ENCODE assay signal across 12 mouse cellular contexts in the genomic region with DNA sequence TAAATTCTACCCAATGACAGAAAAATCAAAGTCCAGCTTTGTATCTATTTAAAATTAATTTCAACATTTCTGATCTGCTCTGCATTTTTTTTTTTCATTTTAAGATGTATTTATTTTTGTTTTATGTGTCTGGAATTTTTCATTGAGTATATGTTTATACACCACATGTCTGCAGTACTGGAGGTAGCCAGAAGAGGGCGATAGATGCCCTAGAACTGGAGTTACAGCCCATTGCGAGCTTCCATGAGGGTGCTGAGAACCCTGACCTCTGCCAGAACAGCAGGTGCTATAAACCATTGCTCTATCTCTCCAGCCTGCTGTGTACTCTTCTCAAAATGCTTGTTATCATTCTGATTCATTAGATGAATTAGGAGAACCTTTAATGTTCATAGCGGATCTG.
DNase-seq lines count a peak whose midpoint lies in the region; ATAC-seq and TF ChIP-seq lines count a peak whose summit lies in the region.
"Had no signal": no experiment of that assay in that cellular context is flagged by ENCODE, and none has a peak within 500 bp of the region (broad histone marks: within the 10 kb centered on the region; RNA-seq: fewer than 3 reads in every experiment).

No protein-coding gene starts in this region.

- no peak for TF ChIP-seq EP300 in MEL (IDR thresholded peaks at IDR 0.05; ENCODE audit: low read depth in 1 of 2, low read length in 2 of 2)

- TF ChIP-seq CTCF in liver, adult 2 months (IDR thresholded peaks at IDR 0.05; ENCODE audit: low read depth, low read length) = peak; percentile 5; the same call in 1 of the 2 replicates
- TF ChIP-seq CTCF in E14TG2a.4 (conservative IDR thresholded peaks at IDR 0.05; ENCODE audit: low read length) = peak; percentile 72
- peak; percentile 18 to 38 (median 24); a peak in 3 of 6 replicates for TF ChIP-seq CTCF in MEL (IDR thresholded peaks at IDR 0.05 in 2 of 3, conservative IDR thresholded peaks at IDR 0.05 in 1 of 3; ENCODE audit: control insufficient read depth in 1 of 3, insufficient read depth in 1 of 3, low read depth in 2 of 3, low read length in 3 of 3, poor library complexity in 1 of 3, severe bottlenecking in 1 of 3)
- peak; percentile 42; the same call in 1 of the 2 replicates for TF ChIP-seq CTCF in small intestine, adult 2 months (IDR thresholded peaks at IDR 0.05; ENCODE audit: extremely low read depth, insufficient read length, insufficient replicate concordance, low read depth, low read length)

- H3K27ac ChIP-seq in liver, adult 2 months (replicated peaks; ENCODE audit: insufficient read depth, low read depth, low read length) = no peak overlapping the region
- no peak overlapping the region for H3K27ac ChIP-seq in liver, embryonic 12.5 days
- no peak overlapping the region for H3K27ac ChIP-seq in MEL (ENCODE audit: control insufficient read depth, low read depth, low read length)
- no peak overlapping the region for H3K27ac ChIP-seq in small intestine, adult 2 months (ENCODE audit: insufficient read depth, low read depth, low read length)
- no peak overlapping the region for H3K27ac ChIP-seq in heart, embryonic 11.5 days (ENCODE audit: low read depth, low read length)
- no peak overlapping the region for H3K27ac ChIP-seq in embryonic facial prominence, embryonic 10.5 days (replicated peaks)
- H3K27ac ChIP-seq: limb, embryonic 13.5 days; midbrain, embryonic 15.5 days had no signal

- no peak overlapping the region for H3K9ac ChIP-seq in liver, adult 2 months (ENCODE audit: low read depth, low read length)
- H3K9ac ChIP-seq in liver, embryonic 12.5 days = no peak overlapping the region
- no peak overlapping the region for H3K9ac ChIP-seq in MEL (ENCODE audit: control insufficient read depth, low read depth, low read length, poor library complexity, severe bottlenecking)
- H3K9ac ChIP-seq in heart, embryonic 11.5 days (ENCODE audit: low read depth, low read length) = no peak overlapping the region
- H3K9ac ChIP-seq: limb, embryonic 13.5 days; midbrain, embryonic 15.5 days had no signal

- no peak overlapping the region for H3K4me2 ChIP-seq in liver, embryonic 12.5 days
- H3K4me2 ChIP-seq in heart, embryonic 11.5 days = no peak overlapping the region
- H3K4me2 ChIP-seq: limb, embryonic 13.5 days; midbrain, embryonic 15.5 days had no signal

- H3K27me3 ChIP-seq in liver, adult 2 months (ENCODE audit: control insufficient read depth, insufficient read depth, low read length) = no peaks in the 10 kb centered on the region
- H3K27me3 ChIP-seq in liver, embryonic 12.5 days (replicated peaks) = peaks cover 21% of the 10 kb centered on the region
- H3K27me3 ChIP-seq in E14TG2a.4 (ENCODE audit: insufficient read depth, low read length) (peaks cover 25% of the 10 kb centered on the region), MEL (ENCODE audit: control insufficient read depth in 1 of 2, insufficient read depth in 2 of 2, low read length in 2 of 2) (peaks cover 0 to 2% of the 10 kb centered on the region in 2 experiments; a peak in 1 of 4 replicates)
- H3K27me3 ChIP-seq in small intestine, adult 2 months (ENCODE audit: control insufficient read depth, insufficient read depth, low read length) = no peaks in the 10 kb centered on the region
- H3K27me3 ChIP-seq in heart, embryonic 11.5 days (ENCODE audit: control insufficient read depth, insufficient read depth, low read length) = peaks cover 6% of the 10 kb centered on the region; the same call in 1 of the 2 replicates
- H3K27me3 ChIP-seq in embryonic facial prominence, embryonic 10.5 days (replicated peaks; ENCODE audit: low read depth, poor library complexity, severe bottlenecking) = peaks cover 24% of the 10 kb centered on the region

- H3K9me3 ChIP-seq in liver, embryonic 12.5 days (replicated peaks) = peaks cover 3% of the 10 kb centered on the region; the same call in 1 of the 2 replicates
- H3K9me3 ChIP-seq in E14TG2a.4 (ENCODE audit: low read length) (peaks cover 9% of the 10 kb centered on the region; the same call in 1 of the 2 replicates), MEL (replicated peaks; ENCODE audit: insufficient read depth, low read length) (no peaks in the 10 kb centered on the region)
- no peaks in the 10 kb centered on the region; the same call in 1 of the 2 replicates for H3K9me3 ChIP-seq in heart, embryonic 11.5 days (replicated peaks; ENCODE audit: control insufficient read depth, low read length)
- H3K9me3 ChIP-seq in embryonic facial prominence, embryonic 10.5 days = peaks cover 3% of the 10 kb centered on the region; the same call in 1 of the 2 replicates
- H3K9me3 ChIP-seq: midbrain, embryonic 15.5 days had no signal

- no peak for TF ChIP-seq POLR2A in liver, adult 2 months (IDR thresholded peaks at IDR 0.05; ENCODE audit: extremely low read depth, insufficient read depth, low read length)
- no peak for TF ChIP-seq POLR2A in MEL (IDR thresholded peaks at IDR 0.05; ENCODE audit: control insufficient read depth in 1 of 2, insufficient read depth in 1 of 2, low read depth in 1 of 2, low read length in 2 of 2, poor library complexity in 1 of 2)
- no peak for TF ChIP-seq POLR2A in small intestine, adult 2 months (IDR thresholded peaks at IDR 0.05; ENCODE audit: low read depth, low read length)

- H3K36me3 ChIP-seq in liver, adult 2 months (ENCODE audit: control insufficient read depth, insufficient read depth, low read length) = no peaks in the 10 kb centered on the region
- H3K36me3 ChIP-seq in liver, embryonic 12.5 days = no peaks in the 10 kb centered on the region
- no peaks in the 10 kb centered on the region for H3K36me3 ChIP-seq in E14TG2a.4 (ENCODE audit: insufficient read depth, low read length)
- H3K36me3 ChIP-seq in MEL (ENCODE audit: control insufficient read depth in 1 of 2, insufficient read depth in 2 of 2, low read length in 2 of 2) = no peaks in the 10 kb centered on the region
- no peaks in the 10 kb centered on the region for H3K36me3 ChIP-seq in small intestine, adult 2 months (ENCODE audit: control insufficient read depth, insufficient read depth, low read length)
- H3K36me3 ChIP-seq in heart, embryonic 11.5 days (ENCODE audit: control insufficient read depth, insufficient read depth, low read length) = no peaks in the 10 kb centered on the region
- H3K36me3 ChIP-seq in embryonic facial prominence, embryonic 10.5 days (replicated peaks) = no peaks in the 10 kb centered on the region
- H3K36me3 ChIP-seq: limb, embryonic 13.5 days; midbrain, embryonic 15.5 days had no signal

- no peak; the same call in 1 of the 2 replicates for TF ChIP-seq RAD21 in MEL (IDR thresholded peaks at IDR 0.05; ENCODE audit: low read depth, low read length)

- no peak for ATAC-seq in liver, embryonic 12.5 days
- no peak for ATAC-seq in heart, embryonic 11.5 days (replicated peaks; ENCODE audit: insufficient number of reproducible peaks, low FRiP score, low TSS enrichment)
- ATAC-seq: midbrain, embryonic 15.5 days had no signal

- 82% methylated on average over 3 of the region's 3 CpGs for WGBS in liver, adult 2 months
- 66% methylated on average over 3 of the region's 3 CpGs for WGBS in liver, embryonic 12.5 days (ENCODE audit: insufficient replicate concordance)
- WGBS in small intestine, adult 2 months = 88% methylated on average over 3 of the region's 3 CpGs
- 79% methylated on average over 3 of the region's 3 CpGs for WGBS in heart, embryonic 11.5 days (ENCODE audit: insufficient replicate concordance)
- 79% methylated on average over 3 of the region's 3 CpGs for WGBS in embryonic facial prominence, embryonic 10.5 days

- H3K4me1 ChIP-seq in liver, adult 2 months (ENCODE audit: control insufficient read depth, insufficient read depth, low read length) = peaks cover 2% of the 10 kb centered on the region; the same call in 1 of the 2 replicates
- H3K4me1 ChIP-seq in liver, embryonic 12.5 days = no peaks in the 10 kb centered on the region
- H3K4me1 ChIP-seq in E14TG2a.4 (replicated peaks; ENCODE audit: low read depth, low read length) (peaks cover 4% of the 10 kb centered on the region), MEL (ENCODE audit: control insufficient read depth in 1 of 2, insufficient read depth in 2 of 2, low read length in 2 of 2) (no peaks in the 10 kb centered on the region)
- H3K4me1 ChIP-seq in small intestine, adult 2 months (ENCODE audit: control insufficient read depth, insufficient read depth, insufficient read length, low read length) = peaks cover 10% of the 10 kb centered on the region
- no peaks in the 10 kb centered on the region for H3K4me1 ChIP-seq in heart, embryonic 11.5 days (ENCODE audit: control insufficient read depth, insufficient read depth, low read length)
- H3K4me1 ChIP-seq in embryonic facial prominence, embryonic 10.5 days = peaks cover 17% of the 10 kb centered on the region

- no peak for DNase-seq in liver, adult 2 months (ENCODE audit: extremely low read depth, low read depth, low spot score)
- peak; percentile 15 for DNase-seq in MEL (ENCODE audit: low read depth, low spot score)
- no peak for DNase-seq in embryonic facial prominence, embryonic 10.5 days (ENCODE audit: low spot score)
- DNase-seq: adrenal gland, adult 2 months; heart, postnatal 10 days; right cerebral cortex, adult 18-20 months had no signal

- no peak overlapping the region for H3K4me3 ChIP-seq in liver, adult 2 months (ENCODE audit: insufficient read depth, low read depth, low read length)
- H3K4me3 ChIP-seq in liver, embryonic 12.5 days = no peak overlapping the region
- H3K4me3 ChIP-seq in E14TG2a.4 (replicated peaks; ENCODE audit: low read length) (no peak overlapping the region), MEL (ENCODE audit: control insufficient read depth in 1 of 2, insufficient read depth in 1 of 2, low read depth in 2 of 2, low read length in 2 of 2) (no peak overlapping the region)
- H3K4me3 ChIP-seq in small intestine, adult 2 months (ENCODE audit: low read depth, low read length) = no peak overlapping the region
- H3K4me3 ChIP-seq in heart, embryonic 11.5 days (ENCODE audit: low read depth, low read length) = no peak overlapping the region
- H3K4me3 ChIP-seq in embryonic facial prominence, embryonic 10.5 days = no peak overlapping the region
- H3K4me3 ChIP-seq: limb, embryonic 13.5 days; midbrain, embryonic 15.5 days had no signal

- no peaks in the 10 kb centered on the region for H3K79me2 ChIP-seq in liver, adult 2 months (ENCODE audit: control insufficient read depth, insufficient read depth, low read length)
- H3K79me2 ChIP-seq in MEL (ENCODE audit: control insufficient read depth, insufficient read depth, low read length, poor library complexity) = no peaks in the 10 kb centered on the region

TF ChIP-seq in MEL, 35 proteins besides CTCF, POLR2A, EP300 and RAD21 (continues in another document):
- TF ChIP-seq UBTF (IDR thresholded peaks at IDR 0.05; ENCODE audit: borderline replicate concordance, insufficient read depth, low read depth, low read length) (no peak), ETS1 (IDR thresholded peaks at IDR 0.05; ENCODE audit: low read depth, low read length) (no peak), BHLHE40 (IDR thresholded peaks at IDR 0.05; ENCODE audit: borderline replicate concordance, low read depth, low read length) (no peak), MEF2A (IDR thresholded peaks at IDR 0.05; ENCODE audit: extremely low read depth, insufficient replicate concordance, low read depth, low read length, poor library complexity, severe bottlenecking) (no peak), POLR2AphosphoS5 (IDR thresholded peaks at IDR 0.05; ENCODE audit: borderline replicate concordance, low read depth, low read length) (no peak), MAX (IDR thresholded peaks at IDR 0.05; ENCODE audit: low read length) (no peak)

Comparison
In these comparisons a context has a peak if more than half of its experiments do, and no peak if none do; other contexts are left out.
1. CTCF ChIP-seq: peak in every context shown above with its lines; median percentile 72 in E14TG2a.4; 42 in small intestine, adult 2 months; 24 in MEL; 5 in liver, adult 2 months.